Mouse (Mus musculus): ENCODE results near the gene Cyth3. TPM values are rescaled to one million over a fixed set of nuclear protein-coding genes. Genes with fewer than 3 reads are reported as not detected.

Cyth3 gene
- polyA plus RNA-seq, 1 experiment = 39.8 TPM

- peaks cover 3% of the 10 kb centered on the region; the same call in 1 of the 2 replicates for H3K4me1 ChIP-seq (ENCODE audit: control insufficient read depth, insufficient read depth, low read length)
- no peaks in the 10 kb centered on the region for H3K27me3 ChIP-seq (ENCODE audit: control insufficient read depth, insufficient read depth, low read length)
- H3K27ac ChIP-seq (ENCODE audit: insufficient read depth, low read length) = no peak overlapping the region
- no peak overlapping the region for H3K4me3 ChIP-seq (replicated peaks; ENCODE audit: insufficient read depth, low read depth, low read length)
- 88% methylated on average over 3 of the region's 3 CpGs for WGBS
- no peak for DNase-seq
- TF ChIP-seq POLR2A (IDR thresholded peaks at IDR 0.05; ENCODE audit: borderline replicate concordance, insufficient read depth, low read length) (no peak), CTCF (IDR thresholded peaks at IDR 0.05; ENCODE audit: borderline replicate concordance, insufficient read depth, low read depth, low read length) (no peak)
Measured at GRCm38 (mm10) chr5:143624449-143624848, 2.2 kb downstream of the Cyth3 start.

- whole genome bisulfite sequencing = 84% methylated on average over 12 of the region's 12 CpGs
Measured at GRCm38 (mm10) chr5:143625497-143625896, 3.2 kb downstream of the Cyth3 start.

GRCm38 (mm10) chr5:143625940-143626588, 3.8 kb downstream of the Cyth3 start:
- 76% methylated on average over 11 of the region's 11 CpGs for WGBS
- H3K4me3 ChIP-seq (replicated peaks; ENCODE audit: insufficient read depth, low read depth, low read length) = no peak overlapping the region
- DNase-seq = no peak

More at GRCm38 (mm10) chr5:143625497-143625896, 3.2 kb downstream of the Cyth3 start:
- Histone ChIP-seq H3K27ac (ENCODE audit: insufficient read depth, low read length) (no peak overlapping the region), H3K4me1 (ENCODE audit: control insufficient read depth, insufficient read depth, low read length) (peaks cover 3% of the 10 kb centered on the region; the same call in 1 of the 2 replicates), H3K4me3 (replicated peaks; ENCODE audit: insufficient read depth, low read depth, low read length) (no peak overlapping the region), H3K27me3 (ENCODE audit: control insufficient read depth, insufficient read depth, low read length) (no peaks in the 10 kb centered on the region)
- DNase-seq = no peak
- TF ChIP-seq POLR2A (IDR thresholded peaks at IDR 0.05; ENCODE audit: borderline replicate concordance, insufficient read depth, low read length) = no peak
- no peak for TF ChIP-seq CTCF (IDR thresholded peaks at IDR 0.05; ENCODE audit: borderline replicate concordance, insufficient read depth, low read depth, low read length)

GRCm38 (mm10) chr5:143627507-143627906, 5.3 kb downstream of the Cyth3 start:
- no peak overlapping the region for H3K4me3 ChIP-seq (replicated peaks; ENCODE audit: insufficient read depth, low read depth, low read length)
- peaks cover 3% of the 10 kb centered on the region; the same call in 1 of the 2 replicates for H3K4me1 ChIP-seq (ENCODE audit: control insufficient read depth, insufficient read depth, low read length)
- no peaks in the 10 kb centered on the region for H3K27me3 ChIP-seq (ENCODE audit: control insufficient read depth, insufficient read depth, low read length)
- H3K27ac ChIP-seq (ENCODE audit: insufficient read depth, low read length) = no peak overlapping the region
- WGBS = 95% methylated on average over 6 of the region's 6 CpGs
- no peak for DNase-seq
- TF ChIP-seq CTCF (IDR thresholded peaks at IDR 0.05; ENCODE audit: borderline replicate concordance, insufficient read depth, low read depth, low read length) = no peak
- TF ChIP-seq POLR2A (IDR thresholded peaks at IDR 0.05; ENCODE audit: borderline replicate concordance, insufficient read depth, low read length) = no peak

More at GRCm38 (mm10) chr5:143625940-143626588, 3.8 kb downstream of the Cyth3 start:
- Histone ChIP-seq H3K27me3 (ENCODE audit: control insufficient read depth, insufficient read depth, low read length) (no peaks in the 10 kb centered on the region), H3K4me1 (ENCODE audit: control insufficient read depth, insufficient read depth, low read length) (peaks cover 3% of the 10 kb centered on the region; the same call in 1 of the 2 replicates), H3K27ac (ENCODE audit: insufficient read depth, low read length) (no peak overlapping the region)
- TF ChIP-seq CTCF (IDR thresholded peaks at IDR 0.05; ENCODE audit: borderline replicate concordance, insufficient read depth, low read depth, low read length) (no peak), POLR2A (IDR thresholded peaks at IDR 0.05; ENCODE audit: borderline replicate concordance, insufficient read depth, low read length) (no peak)

GRCm38 (mm10) chr5:143627926-143628325, 5.7 kb downstream of the Cyth3 start:
- no peak overlapping the region for H3K27ac ChIP-seq (ENCODE audit: insufficient read depth, low read length)
- TF ChIP-seq CTCF (IDR thresholded peaks at IDR 0.05; ENCODE audit: borderline replicate concordance, insufficient read depth, low read depth, low read length) (no peak), POLR2A (IDR thresholded peaks at IDR 0.05; ENCODE audit: borderline replicate concordance, insufficient read depth, low read length) (no peak)
- H3K27me3 ChIP-seq (ENCODE audit: control insufficient read depth, insufficient read depth, low read length) = no peaks in the 10 kb centered on the region
- H3K4me3 ChIP-seq (replicated peaks; ENCODE audit: insufficient read depth, low read depth, low read length) = no peak overlapping the region
- 96% methylated on average over 1 of the region's 1 CpGs for WGBS
- peaks cover 3% of the 10 kb centered on the region; the same call in 1 of the 2 replicates for H3K4me1 ChIP-seq (ENCODE audit: control insufficient read depth, insufficient read depth, low read length)
- no peak for DNase-seq

GRCm38 (mm10) chr5:143629686-143630085, 7.4 kb downstream of the Cyth3 start:
- Histone ChIP-seq H3K4me1 (ENCODE audit: control insufficient read depth, insufficient read depth, low read length) (no peaks in the 10 kb centered on the region; the same call in 1 of the 2 replicates), H3K4me3 (replicated peaks; ENCODE audit: insufficient read depth, low read depth, low read length) (no peak overlapping the region), H3K27me3 (ENCODE audit: control insufficient read depth, insufficient read depth, low read length) (no peaks in the 10 kb centered on the region), H3K27ac (ENCODE audit: insufficient read depth, low read length) (no peak overlapping the region)
- WGBS = 88% methylated on average over 8 of the region's 8 CpGs
- TF ChIP-seq CTCF (IDR thresholded peaks at IDR 0.05; ENCODE audit: borderline replicate concordance, insufficient read depth, low read depth, low read length) (no peak), POLR2A (IDR thresholded peaks at IDR 0.05; ENCODE audit: borderline replicate concordance, insufficient read depth, low read length) (no peak)
- DNase-seq = no peak

- TF ChIP-seq POLR2A (IDR thresholded peaks at IDR 0.05; ENCODE audit: borderline replicate concordance, insufficient read depth, low read length) (no peak), CTCF (IDR thresholded peaks at IDR 0.05; ENCODE audit: borderline replicate concordance, insufficient read depth, low read depth, low read length) (no peak)
- H3K27me3 ChIP-seq (ENCODE audit: control insufficient read depth, insufficient read depth, low read length) = no peaks in the 10 kb centered on the region
- 100% methylated on average over 3 of the region's 3 CpGs for WGBS
- H3K4me1 ChIP-seq (ENCODE audit: control insufficient read depth, insufficient read depth, low read length) = no peaks in the 10 kb centered on the region; the same call in 1 of the 2 replicates
- no peak for DNase-seq
- no peak overlapping the region for H3K27ac ChIP-seq (ENCODE audit: insufficient read depth, low read length)
- no peak overlapping the region for H3K4me3 ChIP-seq (replicated peaks; ENCODE audit: insufficient read depth, low read depth, low read length)
Measured at GRCm38 (mm10) chr5:143630214-143630613, 8.0 kb downstream of the Cyth3 start.

- TF ChIP-seq CTCF (IDR thresholded peaks at IDR 0.05; ENCODE audit: borderline replicate concordance, insufficient read depth, low read depth, low read length) (no peak), POLR2A (IDR thresholded peaks at IDR 0.05; ENCODE audit: borderline replicate concordance, insufficient read depth, low read length) (no peak)
Measured at GRCm38 (mm10) chr5:143630738-143631137, 8.5 kb downstream of the Cyth3 start.

More at GRCm38 (mm10) chr5:143630738-143631137, 8.5 kb downstream of the Cyth3 start:
- WGBS = 88% methylated on average over 8 of the region's 8 CpGs
- Histone ChIP-seq H3K27ac (ENCODE audit: insufficient read depth, low read length) (no peak overlapping the region), H3K4me3 (replicated peaks; ENCODE audit: insufficient read depth, low read depth, low read length) (no peak overlapping the region), H3K27me3 (ENCODE audit: control insufficient read depth, insufficient read depth, low read length) (no peaks in the 10 kb centered on the region), H3K4me1 (ENCODE audit: control insufficient read depth, insufficient read depth, low read length) (no peaks in the 10 kb centered on the region; the same call in 1 of the 2 replicates)
- no peak for DNase-seq

Measured in cerebellum, adult 2 months (tissue).